Mouse (Mus musculus): ENCODE data around the gene Fmo5. TPM values are rescaled to one million over a fixed set of nuclear protein-coding genes. Genes with fewer than 3 reads are reported as not detected.

The Fmo5 gene
- total RNA-seq, 2 experiments from 2014 or later: 3.2 to 3.6 TPM

DNA sequence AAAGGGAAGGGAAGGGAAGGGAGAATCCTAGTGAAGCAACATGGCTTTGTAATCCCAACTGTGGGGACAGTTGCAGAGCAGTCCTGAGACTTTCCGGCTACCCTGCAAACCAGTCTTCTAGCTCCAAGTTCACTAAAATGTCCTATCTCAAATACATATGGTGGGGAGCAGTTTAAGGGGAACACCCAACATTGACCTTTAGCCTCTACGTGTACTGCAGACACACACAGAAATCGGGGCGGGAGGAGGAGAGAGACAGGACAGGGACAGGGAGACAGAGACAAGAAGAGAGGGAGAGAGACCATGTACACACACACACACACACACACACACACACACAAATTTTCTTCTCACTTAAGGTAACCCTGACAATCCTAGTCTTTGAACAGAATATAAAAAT lies 1.3 kb downstream of the Fmo5 start:
- intact Hi-C loops (cut with DNase I): no loop called here
- DNase-seq (ENCODE audit: low spot score in 2 of 2): no peak

GRCm38 (mm10) chr3:97630746-97631145 lies 2.1 kb downstream of the Fmo5 start:
- intact Hi-C loops (cut with DNase I): no loop called here

DNA sequence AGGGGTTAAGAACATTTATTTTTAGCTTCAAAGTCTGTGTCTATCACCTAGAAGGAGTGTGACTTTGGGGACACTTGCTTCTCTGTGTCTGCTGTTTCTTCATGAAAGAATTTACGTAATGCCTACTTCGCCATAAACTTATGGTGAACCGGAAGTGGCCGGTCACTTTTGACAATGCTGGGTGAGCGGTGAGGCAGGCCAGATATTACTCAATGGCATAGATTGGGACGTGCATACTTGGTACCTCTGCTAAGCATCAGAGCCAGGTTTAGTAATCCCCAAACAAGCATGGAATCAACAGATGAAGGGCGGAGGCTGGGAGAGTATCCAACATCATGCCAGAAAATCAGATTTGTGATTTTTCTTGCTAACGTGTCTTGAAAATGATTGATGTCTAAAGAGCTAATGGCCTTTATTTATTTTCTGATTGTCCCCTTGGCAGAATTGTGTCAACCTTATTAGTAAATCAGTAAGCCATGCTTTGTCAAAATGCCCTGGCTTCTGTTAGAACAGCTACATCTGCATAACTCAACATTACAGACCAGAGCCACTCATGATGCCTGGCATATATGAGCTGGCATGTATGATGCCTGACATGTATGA lies 2.8 kb downstream of the Fmo5 start:
- intact Hi-C loops (cut with DNase I): no loop called here
- DNase-seq (ENCODE audit: low spot score in 2 of 2): no peak

More at GRCm38 (mm10) chr3:97630746-97631145, 2.1 kb downstream of the Fmo5 start:
- DNase-seq (ENCODE audit: low spot score in 2 of 2): no peak

DNA sequence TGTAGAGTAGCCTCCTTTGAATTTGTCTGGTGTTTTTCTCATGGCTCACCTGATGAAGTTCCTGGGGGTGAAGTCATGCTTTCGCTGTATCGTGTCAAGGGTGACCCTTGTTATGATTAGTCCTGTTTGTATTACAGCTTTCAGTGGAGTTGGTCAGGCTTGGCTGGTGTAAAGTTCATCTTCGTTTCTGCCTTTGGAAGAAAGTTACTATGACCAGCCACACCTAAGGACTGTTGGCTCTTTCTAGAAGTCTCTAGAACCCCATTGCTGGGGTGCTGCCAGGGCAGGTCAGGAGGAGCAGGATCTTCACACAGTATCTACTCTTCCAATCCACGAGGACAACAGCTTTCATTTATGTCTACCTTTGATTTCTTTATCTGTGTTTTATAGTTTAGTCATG lies 4.9 kb downstream of the Fmo5 start:
- intact Hi-C loops (cut with DNase I): no loop called here
- no peak for DNase-seq (ENCODE audit: low spot score in 2 of 2)

- intact Hi-C loops (cut with DNase I): no loop called here
Measured at GRCm38 (mm10) chr3:97634288-97634761, 5.7 kb downstream of the Fmo5 start.

GRCm38 (mm10) chr3:97641396-97641795 lies 12.8 kb downstream of the Fmo5 start:
- no peak for DNase-seq (ENCODE audit: low spot score in 2 of 2)
- intact Hi-C loops (cut with DNase I): no loop called here

More at GRCm38 (mm10) chr3:97634288-97634761, 5.7 kb downstream of the Fmo5 start:
- no peak for DNase-seq (ENCODE audit: low spot score in 2 of 2)

DNA sequence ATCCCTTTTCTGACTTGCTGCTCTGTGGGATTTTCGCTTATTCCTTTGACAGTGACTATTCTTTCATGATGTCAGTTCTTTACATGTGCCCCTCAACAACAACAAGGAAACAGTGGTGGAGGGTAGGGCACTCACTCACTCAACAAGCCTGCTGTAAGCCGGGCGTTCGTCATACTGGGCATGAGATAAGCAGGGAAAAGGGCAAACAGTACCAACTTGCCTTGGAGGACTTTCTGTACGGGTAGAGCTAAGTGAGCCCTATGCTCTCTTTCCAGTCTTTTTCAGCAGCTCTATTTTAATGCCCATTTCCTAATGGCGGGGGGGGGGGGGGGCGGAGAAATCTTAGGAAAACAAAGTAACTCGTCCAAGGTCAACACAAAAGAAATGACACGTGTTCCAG lies 13.4 kb downstream of the Fmo5 start:
- no peak for DNase-seq (ENCODE audit: low spot score in 2 of 2)

GRCm38 (mm10) chr3:97648518-97648917 lies 19.9 kb downstream of the Fmo5 start:
- DNase-seq (ENCODE audit: low spot score in 2 of 2): no peak
- intact Hi-C loops (cut with DNase I): no loop called here

More for the DNA sequence above, 13.4 kb downstream of the Fmo5 start:
- intact Hi-C loops (cut with DNase I): no loop called here

- no peak for DNase-seq (ENCODE audit: low spot score in 2 of 2)
- intact Hi-C loops (cut with DNase I): no loop called here
Measured at GRCm38 (mm10) chr3:97649022-97649421, 20.4 kb downstream of the Fmo5 start.

DNA sequence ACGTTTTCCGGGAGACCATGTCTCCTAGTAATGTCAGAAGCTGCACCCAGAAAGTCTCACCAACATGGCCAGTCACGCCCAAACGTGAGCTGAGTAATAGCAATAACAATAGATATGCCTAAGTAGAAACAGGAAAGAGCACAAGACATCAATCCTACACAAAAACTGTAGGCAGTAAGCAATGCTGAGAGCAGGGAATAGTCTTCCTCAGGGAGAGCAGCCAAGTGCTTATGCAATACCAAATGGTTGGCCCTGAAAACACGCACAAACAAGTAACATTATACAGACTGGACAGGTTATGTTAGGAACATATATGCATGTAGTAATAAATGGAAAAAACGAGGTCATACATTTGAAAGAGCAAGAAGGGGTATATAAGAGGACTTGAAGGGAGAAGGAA lies 20.9 kb downstream of the Fmo5 start:
- no peak for DNase-seq (ENCODE audit: low spot score in 2 of 2)
- intact Hi-C loops (cut with DNase I): no loop called here

- intact Hi-C loops (cut with DNase I): loop anchor here (10.0 kb wide), 1 partner anchor 427 kb away; no protein-coding TSS in a partner anchor
- DNase-seq (ENCODE audit: low spot score in 2 of 2): no peak
Measured at GRCm38 (mm10) chr3:97651604-97652003, 23.0 kb downstream of the Fmo5 start.

DNA sequence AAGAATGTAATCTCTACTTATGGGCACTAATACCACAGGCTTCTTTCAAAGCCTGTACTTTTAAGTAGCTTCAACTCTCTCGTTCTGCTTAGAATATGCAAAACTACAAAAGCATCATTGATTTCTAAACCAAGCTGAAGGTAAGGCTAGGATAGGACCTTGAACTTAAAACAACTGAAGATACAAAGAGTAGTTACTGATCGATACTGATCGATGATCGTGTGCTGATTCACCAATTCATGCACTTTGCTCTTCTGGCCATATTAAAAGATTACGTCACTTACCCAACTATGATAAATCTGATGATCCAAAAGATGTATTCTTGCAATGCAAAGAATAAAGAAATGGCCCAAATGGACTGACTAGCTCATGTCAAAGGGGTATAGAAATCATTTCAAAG lies 25.2 kb downstream of the Fmo5 start:
- no peak for DNase-seq (ENCODE audit: low spot score in 2 of 2)
- intact Hi-C loops (cut with DNase I): loop anchor here (10.0 kb wide), 1 partner anchor 429 kb away; no protein-coding TSS in a partner anchor

GRCm38 (mm10) chr3:97654901-97655300 lies 26.3 kb downstream of the Fmo5 start:
- DNase-seq (ENCODE audit: low spot score in 2 of 2): no peak
- intact Hi-C loops (cut with DNase I): loop anchor here (10.0 kb wide), 1 partner anchor 430 kb away; no protein-coding TSS in a partner anchor

GRCm38 (mm10) chr3:97657655-97658411 lies 29.2 kb downstream of the Fmo5 start, which contains the start of gene Prkab2:
TSS of gene Prkab2 (plus strand) at chr3:97658193.
- intact Hi-C loops (cut with DNase I): loop anchor here (1.0 to 10.0 kb wide), 2 partner anchors 48 to 433 kb away; partner anchors contain the start of gene Chd1l
- peak; percentile 97 to 98 for DNase-seq (ENCODE audit: low spot score in 2 of 2)

GRCm38 (mm10) chr3:97658426-97659193 lies 30.0 kb downstream of the Fmo5 start:
- peak in 1 of 2 experiments; percentile 31 for DNase-seq (ENCODE audit: low spot score in 2 of 2)
- intact Hi-C loops (cut with DNase I): loop anchor here (1.0 to 10.0 kb wide), 2 partner anchors 48 to 434 kb away; partner anchors contain the start of gene Chd1l

- intact Hi-C loops (cut with DNase I): loop anchor here (10.0 kb wide), 1 partner anchor 435 kb away; no protein-coding TSS in a partner anchor
- no peak for DNase-seq (ENCODE audit: low spot score in 2 of 2)
Measured at GRCm38 (mm10) chr3:97659746-97660145, 31.1 kb downstream of the Fmo5 start.

- intact Hi-C loops (cut with DNase I): no loop called here
- no peak for DNase-seq (ENCODE audit: low spot score in 2 of 2)
Measured at GRCm38 (mm10) chr3:97661206-97661605, 32.6 kb downstream of the Fmo5 start.

GRCm38 (mm10) chr3:97665525-97665924 lies 36.9 kb downstream of the Fmo5 start:
- no peak for DNase-seq (ENCODE audit: low spot score in 2 of 2)
- intact Hi-C loops (cut with DNase I): no loop called here

- no peak for DNase-seq (ENCODE audit: low spot score in 2 of 2)
- intact Hi-C loops (cut with DNase I): no loop called here
Measured at GRCm38 (mm10) chr3:97666154-97666553, 37.5 kb downstream of the Fmo5 start.

Measured in left cerebral cortex, postnatal 36 days (tissue).